Mouse (Mus musculus) stomach, embryonic 15.5 days (tissue): ENCODE data around the gene Clip3. TPM values are rescaled to one million over a fixed set of nuclear protein-coding genes. Genes with fewer than 3 reads are reported as not detected.
A peak's percentile ranks its signal among the peaks of the same experiment; 100 is the strongest.

ENCODE experiments used
- ATAC-seq: fragments of 200-750 bp; cut with Nextera tagmentation; 2 replicates; pipeline ENCODE4 v1.8.0; 2017; ENCODE audit warnings: low read depth, moderate number of reproducible peaks, moderate TSS enrichment; ENCODE audit not compliant: insufficient read depth, low FRiP score
- H3K27ac ChIP-seq: fragments of 300-500 bp; sonication (generic); 2 replicates; pipeline ENCODE4 v1.5.1; 2015; ENCODE audit warnings: mild to moderate bottlenecking, inconsistent platforms
- H3K27me3 ChIP-seq: fragments of 300-500 bp; sonication (generic); replicated peaks from 2 replicates; pipeline ENCODE4 v1.6.1; 2015; ENCODE audit warnings: inconsistent platforms
- H3K36me3 ChIP-seq: fragments of 300-500 bp; sonication (generic); 2 replicates; pipeline ENCODE4 v1.6.1; 2015; ENCODE audit warnings: inconsistent platforms
- H3K4me1 ChIP-seq: fragments of 300-500 bp; sonication (generic); 2 replicates; pipeline ENCODE4 v1.6.1; 2015; ENCODE audit warnings: inconsistent platforms
- H3K4me2 ChIP-seq: fragments of 300-500 bp; sonication (generic); 2 replicates; pipeline ENCODE4 v1.6.1; 2015; ENCODE audit warnings: mild to moderate bottlenecking, inconsistent platforms
- H3K4me3 ChIP-seq: fragments of 300-500 bp; sonication (generic); replicated peaks from 2 replicates; pipeline ENCODE4 v1.5.1; 2015; ENCODE audit warnings: inconsistent platforms
- H3K9ac ChIP-seq: fragments of 300-500 bp; sonication (generic); 2 replicates; pipeline ENCODE4 v1.6.1; 2015; ENCODE audit warnings: inconsistent platforms
- H3K9me3 ChIP-seq: fragments of 300-500 bp; sonication (generic); 2 replicates; pipeline ENCODE4 v1.6.1; 2016; ENCODE audit warnings: inconsistent platforms
- WGBS: fragments of 180-500 bp; shearing (Covaris S2); methylation state at CpG from one replicate; pipeline ENCODE4 v1.1.7; 2015; 5-methylcytosine and 5-hydroxymethylcytosine counted together
- polyA plus RNA-seq: library from polyadenylated mRNA; unstranded; fragments of >200 nt; fragmentation: Nextera tagmentation; extraction: Ambion mirVana; gene quantifications from 2 replicates; pipeline ENCODE4 v1.2.1, GENCODE M21; 2015

Gene Clip3
- polyA plus RNA-seq, 1 experiment from 2014 or later: 26.6 TPM

GRCm38 (mm10) chr7:30320946-30321345 lies 29.4 kb downstream of the Clip3 start:
- H3K4me1 ChIP-seq: peaks cover 11% of the 10 kb centered on the region; the same call in 1 of the 2 replicates
- H3K9me3 ChIP-seq: no peaks in the 10 kb centered on the region
- ATAC-seq: no peak
- no peak overlapping the region for H3K27ac ChIP-seq
- no peaks in the 10 kb centered on the region for H3K27me3 ChIP-seq
- H3K4me3 ChIP-seq: peak overlapping the region; percentile 75
- no peak overlapping the region for H3K9ac ChIP-seq
- H3K4me2 ChIP-seq: peak overlapping the region; percentile 78
- no peaks in the 10 kb centered on the region for H3K36me3 ChIP-seq
- 78% methylated on average over 2 of the region's 2 CpGs for WGBS

- H3K9me3 ChIP-seq: no peaks in the 10 kb centered on the region
- peak within 1 kb of the TSS; percentile 60 for H3K9ac ChIP-seq
- H3K27ac ChIP-seq: peak within 1 kb of the TSS; percentile 93
- under 1% methylated on average over 63 of the region's 63 CpGs for WGBS
- no peaks in the 10 kb centered on the region for H3K27me3 ChIP-seq
- peak within 1 kb of the TSS; percentile 78 for H3K4me2 ChIP-seq
- H3K4me1 ChIP-seq: peaks cover 11% of the 10 kb centered on the region; the same call in 1 of the 2 replicates
- peak within 1 kb of the TSS; percentile 75 for H3K4me3 ChIP-seq
- peak; percentile 59 for ATAC-seq
- no peaks in the 10 kb centered on the region for H3K36me3 ChIP-seq
Observed at GRCm38 (mm10) chr7:30321539-30322284, 30.2 kb downstream of the Clip3 start, which contains the start of gene E130208F15Rik. Gene E130208F15Rik (plus strand): TSS chr7:30321740.

- H3K27me3 ChIP-seq: no peaks in the 10 kb centered on the region
- WGBS: 1% methylated on average over 20 of the region's 20 CpGs
- H3K27ac ChIP-seq: peak overlapping the region; percentile 93
- no peaks in the 10 kb centered on the region for H3K9me3 ChIP-seq
- no peaks in the 10 kb centered on the region for H3K36me3 ChIP-seq
- peak overlapping the region; percentile 75 for H3K4me3 ChIP-seq
- ATAC-seq: peak; percentile 99
- H3K4me2 ChIP-seq: peak overlapping the region; percentile 78
- H3K9ac ChIP-seq: peak overlapping the region; percentile 60
- peaks cover 11% of the 10 kb centered on the region; the same call in 1 of the 2 replicates for H3K4me1 ChIP-seq
Observed at GRCm38 (mm10) chr7:30322285-30322667, 30.7 kb downstream of the Clip3 start.

GRCm38 (mm10) chr7:30322865-30323264 lies 31.3 kb downstream of the Clip3 start:
- Histone ChIP-seq H3K4me1 (peaks cover 11% of the 10 kb centered on the region; the same call in 1 of the 2 replicates), H3K9me3 (no peaks in the 10 kb centered on the region), H3K9ac (no peak overlapping the region), H3K27me3 (no peaks in the 10 kb centered on the region), H3K4me2 (peak overlapping the region; percentile 78), H3K4me3 (peak overlapping the region; percentile 75), H3K36me3 (no peaks in the 10 kb centered on the region), H3K27ac (peak overlapping the region; percentile 92)
- 19% methylated on average over 6 of the region's 6 CpGs for WGBS
- ATAC-seq: no peak

- Histone ChIP-seq H3K36me3 (no peaks in the 10 kb centered on the region), H3K27ac (peak within 1 kb of the TSS; percentile 92), H3K4me1 (peaks cover 11% of the 10 kb centered on the region; the same call in 1 of the 2 replicates), H3K9me3 (no peaks in the 10 kb centered on the region), H3K4me3 (peak within 1 kb of the TSS; percentile 75), H3K4me2 (peak within 1 kb of the TSS; percentile 78), H3K9ac (no peak within 1 kb of the TSS), H3K27me3 (no peaks in the 10 kb centered on the region)
- WGBS: 76% methylated on average over 3 of the region's 3 CpGs
- ATAC-seq: no peak
Observed at GRCm38 (mm10) chr7:30323795-30324194, 32.3 kb downstream of the Clip3 start, which contains the start of gene Sdhaf1. Gene Sdhaf1 (minus strand): TSS chr7:30323895.

GRCm38 (mm10) chr7:30324300-30324944 lies 32.9 kb downstream of the Clip3 start:
- peaks cover 11% of the 10 kb centered on the region; the same call in 1 of the 2 replicates for H3K4me1 ChIP-seq
- no peak overlapping the region for H3K9ac ChIP-seq
- no peak overlapping the region for H3K4me2 ChIP-seq
- H3K4me3 ChIP-seq: no peak overlapping the region
- no peaks in the 10 kb centered on the region for H3K36me3 ChIP-seq
- H3K9me3 ChIP-seq: no peaks in the 10 kb centered on the region
- H3K27ac ChIP-seq: no peak overlapping the region
- no peaks in the 10 kb centered on the region for H3K27me3 ChIP-seq
- ATAC-seq: no peak
- WGBS: 82% methylated on average over 5 of the region's 5 CpGs

GRCm38 (mm10) chr7:30325364-30325763 lies 33.8 kb downstream of the Clip3 start:
- Histone ChIP-seq H3K27ac (no peak overlapping the region), H3K9me3 (no peaks in the 10 kb centered on the region), H3K36me3 (no peaks in the 10 kb centered on the region), H3K27me3 (no peaks in the 10 kb centered on the region), H3K4me2 (no peak overlapping the region), H3K4me1 (peaks cover 11% of the 10 kb centered on the region; the same call in 1 of the 2 replicates), H3K4me3 (no peak overlapping the region), H3K9ac (no peak overlapping the region)
- no peak for ATAC-seq
- WGBS: 44% methylated on average over 2 of the region's 2 CpGs

GRCm38 (mm10) chr7:30326427-30326826 lies 34.9 kb downstream of the Clip3 start:
- no peaks in the 10 kb centered on the region for H3K36me3 ChIP-seq
- H3K27ac ChIP-seq: no peak overlapping the region
- no peak for ATAC-seq
- no peak overlapping the region for H3K4me2 ChIP-seq
- H3K4me1 ChIP-seq: peaks cover 4% of the 10 kb centered on the region; the same call in 1 of the 2 replicates
- no peaks in the 10 kb centered on the region for H3K27me3 ChIP-seq
- H3K4me3 ChIP-seq: no peak overlapping the region
- H3K9me3 ChIP-seq: no peaks in the 10 kb centered on the region
- H3K9ac ChIP-seq: no peak overlapping the region

GRCm38 (mm10) chr7:30327140-30327539 lies 35.6 kb downstream of the Clip3 start:
- no peak for ATAC-seq
- H3K27ac ChIP-seq: no peak overlapping the region
- 55% methylated on average over 15 of the region's 15 CpGs for WGBS
- H3K9me3 ChIP-seq: no peaks in the 10 kb centered on the region
- no peaks in the 10 kb centered on the region for H3K27me3 ChIP-seq
- H3K9ac ChIP-seq: no peak overlapping the region
- H3K36me3 ChIP-seq: no peaks in the 10 kb centered on the region
- no peak overlapping the region for H3K4me2 ChIP-seq
- H3K4me3 ChIP-seq: no peak overlapping the region
- H3K4me1 ChIP-seq: peaks cover 3% of the 10 kb centered on the region; the same call in 1 of the 2 replicates

GRCm38 (mm10) chr7:30328379-30328778 lies 36.9 kb downstream of the Clip3 start:
- no peaks in the 10 kb centered on the region for H3K36me3 ChIP-seq

GRCm38 (mm10) chr7:30331887-30332286 lies 40.4 kb downstream of the Clip3 start:
- no peak overlapping the region for H3K4me3 ChIP-seq
- H3K9ac ChIP-seq: no peak overlapping the region
- WGBS: 8% methylated on average over 13 of the region's 13 CpGs
- peaks cover 8% of the 10 kb centered on the region; the same call in 1 of the 2 replicates for H3K4me1 ChIP-seq
- H3K27me3 ChIP-seq: peaks cover 13% of the 10 kb centered on the region; the same call in 1 of the 2 replicates
- H3K9me3 ChIP-seq: no peaks in the 10 kb centered on the region
- no peaks in the 10 kb centered on the region for H3K36me3 ChIP-seq
- H3K4me2 ChIP-seq: peak overlapping the region; percentile 24; the same call in 1 of the 2 replicates
- H3K27ac ChIP-seq: no peak overlapping the region
- peak; percentile 73; the same call in 1 of the 2 replicates for ATAC-seq

More at GRCm38 (mm10) chr7:30328379-30328778, 36.9 kb downstream of the Clip3 start:
- Histone ChIP-seq H3K4me2 (no peak overlapping the region), H3K27me3 (no peaks in the 10 kb centered on the region), H3K4me3 (no peak overlapping the region), H3K4me1 (peaks cover 3% of the 10 kb centered on the region; the same call in 1 of the 2 replicates), H3K9me3 (no peaks in the 10 kb centered on the region), H3K9ac (no peak overlapping the region), H3K27ac (no peak overlapping the region)
- WGBS: 45% methylated on average over 10 of the region's 10 CpGs
- ATAC-seq: no peak
